Mouse (Mus musculus) NIH3T3 (cell line): ENCODE data around the gene Ndufa13.

Source experiments
- DNase-seq: peaks from one replicate; pipeline ENCODE4 v3.0.0-alpha.2; 2012; ENCODE audit warnings: low read depth

Ndufa13 gene

GRCm38 (mm10) chr8:69880841-69881240 is 21.5 kb downstream of the Ndufa13 start:
- no peak for DNase-seq

- DNase-seq: no peak
Observed at GRCm38 (mm10) chr8:69879678-69880077, 22.7 kb downstream of the Ndufa13 start.

- DNase-seq: no peak
Observed at GRCm38 (mm10) chr8:69877992-69878391, 24.4 kb downstream of the Ndufa13 start.

DNA sequence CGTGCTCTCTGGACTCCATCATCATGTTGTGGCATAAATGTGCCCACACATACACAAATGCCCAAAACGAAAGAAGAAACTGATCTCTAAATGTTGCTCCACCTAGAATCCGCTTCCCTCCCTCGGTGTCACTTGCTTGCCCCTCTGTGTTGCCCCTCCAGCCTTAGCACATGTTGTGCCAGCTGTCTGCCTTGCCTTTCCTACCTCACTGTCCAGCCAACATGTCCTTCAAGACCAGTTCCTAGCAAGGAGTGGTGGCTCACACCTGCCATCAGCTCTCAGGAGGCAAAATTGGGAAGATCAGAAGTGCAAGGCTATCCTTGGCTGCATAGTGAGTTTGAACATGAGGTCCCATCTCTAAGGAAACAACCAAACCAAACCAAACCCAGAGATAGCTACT is 25.0 kb downstream of the Ndufa13 start:
- DNase-seq: no peak

DNA sequence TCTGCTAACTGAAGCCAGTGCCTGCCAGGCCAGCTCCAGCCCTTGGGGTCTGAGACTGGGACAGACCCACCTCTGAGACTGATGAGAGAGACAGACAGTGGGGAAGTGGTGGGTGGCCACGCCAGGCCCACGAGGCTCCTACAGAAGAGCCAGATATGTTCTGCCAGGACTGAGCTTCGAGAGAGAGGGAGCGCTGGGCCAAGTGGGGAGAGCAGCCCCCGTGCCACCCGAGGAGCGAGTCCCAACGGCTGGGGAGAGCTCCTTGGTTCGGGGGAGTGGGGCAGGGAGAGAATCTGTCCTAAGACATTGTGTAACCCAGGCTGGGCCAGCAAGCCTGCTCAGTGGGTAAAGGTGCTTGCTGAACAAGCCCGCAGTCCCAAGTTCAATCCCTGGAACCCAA is 25.4 kb downstream of the Ndufa13 start:
- DNase-seq: no peak

GRCm38 (mm10) chr8:69876097-69876496 is 26.3 kb downstream of the Ndufa13 start:
- peak; percentile 58 for DNase-seq

DNA sequence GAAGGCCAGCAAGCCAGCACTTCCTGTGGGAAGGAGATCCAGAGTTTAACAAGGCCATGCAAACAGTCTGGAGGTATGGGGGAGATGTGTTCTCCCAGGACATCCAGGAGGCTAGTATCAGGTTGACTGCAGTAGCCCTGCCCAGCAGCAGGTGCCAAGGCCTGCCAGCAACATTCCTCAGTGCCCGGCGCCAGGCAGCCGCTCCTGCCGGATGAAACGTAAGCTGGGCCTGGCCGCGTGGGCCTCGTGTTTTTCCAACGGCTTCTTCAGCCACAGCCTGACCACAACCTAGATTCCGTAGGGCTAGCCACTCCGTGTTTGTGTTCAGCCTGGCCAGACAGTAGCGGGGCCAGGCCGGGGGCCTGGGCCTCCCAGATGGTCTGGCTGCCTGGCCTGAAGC is 27.7 kb downstream of the Ndufa13 start:
- peak; percentile 48 for DNase-seq

DNA sequence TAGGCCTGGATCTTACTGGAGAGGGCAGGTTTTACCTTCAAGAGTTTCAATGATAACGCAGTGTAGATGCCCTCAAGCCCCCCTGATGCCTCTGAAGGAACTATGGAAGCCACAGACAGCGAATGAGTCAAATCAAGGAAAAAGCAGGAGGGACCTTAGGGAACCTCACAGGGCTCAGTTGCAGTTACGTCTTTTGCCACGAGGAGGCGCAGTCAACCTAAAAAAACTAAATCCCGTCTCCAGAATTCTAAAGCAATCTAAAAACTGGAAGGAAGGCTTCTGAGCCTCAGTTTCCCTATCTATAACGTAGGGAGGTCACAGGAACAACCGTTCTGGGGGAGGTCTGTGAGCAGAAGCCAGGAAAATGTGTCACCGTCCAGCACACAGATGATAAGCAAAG is 28.2 kb downstream of the Ndufa13 start:
- DNase-seq: peak; percentile 85

DNA sequence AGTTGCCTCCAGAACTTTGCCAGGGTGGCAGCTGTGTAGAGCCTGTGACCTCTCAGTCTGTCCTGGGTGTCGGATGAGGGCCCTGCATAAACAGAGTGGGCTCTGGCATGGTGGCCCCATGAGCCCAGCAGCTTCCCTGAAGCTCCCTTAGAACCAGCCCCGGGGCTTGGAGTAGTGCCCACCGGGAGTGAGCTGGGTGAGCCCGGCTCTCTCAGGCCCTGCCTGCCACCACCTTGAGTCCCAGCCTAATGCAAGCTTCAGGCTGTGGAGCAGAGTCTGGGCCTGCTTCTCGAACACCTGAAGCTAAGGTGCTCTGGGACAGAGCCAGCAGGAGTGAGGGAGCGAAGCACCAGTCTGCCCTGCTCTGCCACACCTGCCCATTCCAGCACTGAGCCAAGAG is 31.5 kb downstream of the Ndufa13 start:
- no peak for DNase-seq

DNA sequence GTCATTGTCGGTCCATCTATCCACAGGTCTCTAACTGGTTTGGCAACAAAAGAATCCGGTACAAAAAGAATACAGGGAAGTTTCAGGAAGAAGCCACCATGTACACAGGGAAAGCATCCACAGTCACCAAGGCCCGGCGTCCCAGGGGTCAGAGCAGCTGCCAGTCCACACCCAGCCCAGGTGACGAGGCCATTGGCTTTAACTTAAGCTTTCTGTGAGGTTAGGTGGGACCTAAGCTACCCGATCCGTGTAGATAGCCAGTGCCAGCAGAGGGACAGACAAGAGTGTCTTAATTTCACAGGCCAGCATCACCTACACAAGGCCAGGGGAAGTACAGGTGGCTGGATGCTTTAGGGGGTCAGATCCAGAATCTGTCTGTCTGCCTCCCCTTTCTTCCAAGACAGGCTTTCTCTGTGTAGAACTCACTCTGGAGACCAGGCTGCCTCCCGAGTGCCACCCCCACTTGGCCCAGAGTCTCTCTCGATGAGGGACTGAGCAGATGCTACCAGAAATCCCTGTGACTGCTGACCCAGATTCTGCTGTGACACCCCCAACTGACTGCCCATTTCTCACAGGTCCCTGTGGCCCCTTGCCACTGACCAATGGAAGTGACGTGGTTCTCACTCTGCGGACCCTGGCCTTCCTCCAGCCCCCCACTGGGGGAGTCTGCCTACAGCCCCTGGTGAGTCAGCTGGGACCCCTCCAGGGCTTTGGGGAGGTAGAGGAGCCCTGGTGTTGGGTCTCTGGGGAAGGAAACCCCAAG is 32.2 kb downstream of the Ndufa13 start:
- no peak for DNase-seq

DNA sequence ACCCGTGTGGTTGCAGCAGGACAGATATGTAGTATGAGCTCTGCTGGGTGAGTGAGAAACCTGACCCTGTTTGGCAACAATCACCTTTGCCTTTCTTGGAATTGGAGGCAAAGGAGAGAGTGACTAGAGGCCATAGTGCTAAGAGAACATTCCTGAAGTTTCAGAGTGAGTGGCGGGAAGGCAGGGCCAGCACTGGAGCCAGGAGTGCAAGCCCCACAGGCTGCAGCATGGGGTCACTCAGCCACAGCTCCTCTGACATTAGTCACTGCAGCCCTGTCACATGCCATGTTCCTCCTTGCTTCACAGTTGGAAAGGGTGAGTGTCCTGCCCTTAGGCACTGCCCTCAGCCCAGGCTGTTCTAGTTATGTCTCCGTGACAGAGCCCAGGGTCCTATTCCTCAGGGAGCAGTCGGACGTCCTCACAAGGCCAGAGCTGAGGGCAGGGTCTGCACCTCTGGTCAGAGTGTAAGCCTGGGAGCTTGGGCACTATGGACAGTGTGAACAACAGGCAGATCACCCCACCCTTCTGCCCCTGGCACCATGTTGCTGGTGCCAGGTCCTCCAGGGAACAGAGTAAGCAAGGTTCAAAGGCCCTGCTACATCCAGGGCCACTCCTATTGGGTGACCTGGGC is 34.5 kb downstream of the Ndufa13 start:
- DNase-seq: peak; percentile 41

DNA sequence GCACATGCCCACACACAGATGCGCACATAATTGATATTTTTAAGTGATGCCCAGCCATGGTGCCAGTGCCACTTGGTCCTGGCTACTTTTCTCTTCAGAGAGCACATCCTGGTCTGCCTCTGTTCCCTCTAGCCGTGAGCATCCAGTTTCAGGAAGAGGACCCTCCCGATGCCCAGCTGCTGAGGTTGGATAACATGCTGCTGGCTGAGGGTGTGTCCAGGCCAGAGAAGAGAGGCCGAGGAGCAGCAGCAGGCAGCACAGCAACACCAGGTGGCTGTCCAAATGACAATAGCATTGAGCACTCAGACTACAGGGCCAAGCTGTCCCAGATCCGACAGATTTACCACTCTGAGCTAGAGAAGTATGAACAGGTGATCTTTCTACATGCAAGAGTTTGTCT is 38.2 kb downstream of the Ndufa13 start:
- DNase-seq: no peak

GRCm38 (mm10) chr8:69863387-69864020 is 38.9 kb downstream of the Ndufa13 start:
- DNase-seq: no peak

DNA sequence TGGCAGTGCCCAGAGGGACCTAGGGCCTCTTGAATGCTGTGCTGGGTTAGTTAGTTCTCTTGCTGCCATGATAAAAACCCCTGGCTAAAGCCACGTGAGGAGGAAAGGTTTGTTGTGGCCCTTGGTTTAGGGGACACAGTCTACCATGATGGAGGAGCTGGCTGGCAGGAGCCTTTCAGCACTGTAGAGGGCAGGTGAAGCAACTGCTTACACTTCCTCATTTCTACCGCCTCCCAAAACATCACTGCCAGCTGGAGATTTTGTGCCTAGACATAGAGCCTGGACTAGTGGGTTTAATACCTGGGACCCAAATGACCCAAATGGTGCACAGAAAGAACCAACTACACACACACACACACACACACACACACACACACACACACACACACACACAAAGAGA is 41.1 kb downstream of the Ndufa13 start:
- no peak for DNase-seq

GRCm38 (mm10) chr8:69860807-69861206 is 41.6 kb downstream of the Ndufa13 start:
- DNase-seq: peak; percentile 21

DNA sequence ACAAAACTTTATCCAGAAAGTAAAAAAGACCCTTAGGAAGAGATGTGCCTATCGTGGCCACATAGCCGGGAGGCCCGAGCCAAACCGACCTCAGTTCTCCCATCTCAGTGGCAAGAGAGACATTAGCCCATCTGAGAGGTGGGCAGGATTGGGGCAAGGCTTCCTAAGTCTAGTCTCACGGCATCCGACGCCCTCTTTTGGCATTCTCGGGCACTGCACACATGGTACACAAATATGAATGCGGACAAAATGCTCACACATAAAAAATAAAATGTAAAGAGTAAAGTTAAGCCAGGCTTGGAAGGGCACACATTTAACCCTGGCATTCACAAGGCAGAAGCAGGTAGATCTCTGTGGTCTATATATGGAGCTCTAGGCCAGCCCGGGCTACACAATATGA is 48.5 kb downstream of the Ndufa13 start:
- DNase-seq: no peak

- DNase-seq: peak; percentile 62
Observed at GRCm38 (mm10) chr8:69850926-69851506, 51.3 kb downstream of the Ndufa13 start.

DNA sequence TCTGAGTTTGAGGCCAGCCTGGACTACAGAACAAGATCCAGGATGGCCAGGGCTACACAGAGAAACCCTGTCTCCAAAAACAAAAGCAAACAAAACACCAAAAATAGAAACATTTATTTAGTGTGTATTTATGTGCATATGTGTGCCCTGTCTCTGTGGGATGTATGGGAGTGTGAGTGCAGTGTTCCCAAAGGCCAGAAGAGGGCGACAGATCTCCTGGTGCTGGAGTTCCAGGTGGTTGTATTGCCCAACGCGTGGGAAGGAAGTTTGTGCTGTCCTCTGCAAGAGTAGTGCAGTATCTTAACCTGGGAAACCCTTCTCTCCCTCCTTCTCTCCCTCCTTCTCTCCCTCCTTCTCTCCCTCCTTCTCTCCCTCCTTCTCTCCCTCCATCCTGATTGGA is 52.5 kb downstream of the Ndufa13 start:
- DNase-seq: no peak

- peak; percentile 91 for DNase-seq
Observed at GRCm38 (mm10) chr8:69848951-69849350, 53.4 kb downstream of the Ndufa13 start.

- no peak for DNase-seq
Observed at GRCm38 (mm10) chr8:69847167-69848065, 54.9 kb downstream of the Ndufa13 start.
